Mouse (Mus musculus): ENCODE results near the gene Tekt3. TPM values are rescaled to one million over a fixed set of nuclear protein-coding genes. Genes with fewer than 3 reads are reported as not detected.

Tekt3 gene
- polyA plus RNA-seq, 1 experiment from 2014 or later = 0.16 TPM

DNA sequence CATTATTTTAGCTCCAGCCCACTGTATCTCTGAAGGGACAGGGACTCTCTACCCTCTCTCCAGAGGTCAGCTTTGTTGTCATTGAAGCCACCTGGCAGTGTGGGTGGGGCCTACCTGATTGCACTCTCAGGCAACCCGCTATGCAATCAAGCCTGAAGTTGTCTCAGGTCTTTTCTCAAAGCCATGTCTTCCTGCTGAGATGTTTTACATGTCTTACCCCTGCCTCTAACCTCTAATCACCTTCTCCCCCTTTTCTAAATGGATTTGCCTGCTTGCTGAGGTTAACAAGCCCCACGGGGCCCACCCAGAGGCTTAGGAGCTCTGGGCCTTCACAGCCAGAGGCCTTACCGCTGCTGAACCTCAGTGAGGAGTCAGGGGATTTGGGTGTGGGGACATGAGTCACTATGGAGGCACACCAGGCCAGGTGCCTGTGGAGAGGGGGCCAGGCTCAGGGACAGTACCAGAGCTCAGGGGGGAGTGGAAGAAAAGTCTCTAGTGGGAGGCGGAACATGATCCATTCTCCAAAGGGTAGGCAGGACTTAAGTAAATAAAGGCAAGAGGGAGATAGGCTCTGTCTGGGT lies 75.5 kb downstream of the Tekt3 start:
- Histone ChIP-seq H3K9ac (no peak overlapping the region), H3K27me3 (no peaks in the 10 kb centered on the region; the same call in 1 of the 2 replicates), H3K36me3 (peaks cover 47% of the 10 kb centered on the region), H3K4me3 (no peak overlapping the region), H3K4me2 (no peak overlapping the region), H3K27ac (no peak overlapping the region), H3K9me3 (no peaks in the 10 kb centered on the region), H3K4me1 (peaks cover 32% of the 10 kb centered on the region)
- WGBS = 79% methylated on average over 4 of the region's 4 CpGs
- ATAC-seq (ENCODE audit: borderline replicate concordance, extremely low read depth, low FRiP score, low TSS enrichment) = no peak

DNA sequence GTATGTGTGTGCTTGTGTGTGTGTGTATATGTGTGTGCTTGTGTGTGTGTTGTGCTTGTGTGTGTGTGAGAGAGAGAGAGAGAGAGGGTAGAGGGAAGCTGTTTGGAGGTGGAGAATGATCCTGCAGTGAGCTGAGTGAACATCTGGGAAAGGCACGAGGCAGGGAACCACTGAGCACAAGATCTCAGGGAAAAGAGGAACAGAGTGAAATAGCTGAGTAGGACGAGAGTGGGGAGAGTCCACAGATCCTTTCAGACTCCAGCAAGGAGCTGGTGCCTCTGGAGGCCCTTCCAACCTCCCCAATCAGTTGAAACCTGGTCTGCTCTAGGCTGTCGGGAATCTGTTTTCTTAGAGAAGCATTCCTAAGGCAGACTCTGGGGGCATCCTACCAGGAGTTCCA lies 77.3 kb downstream of the Tekt3 start:
- H3K4me3 ChIP-seq = no peak overlapping the region
- H3K36me3 ChIP-seq = peaks cover 60% of the 10 kb centered on the region
- no peak overlapping the region for H3K9ac ChIP-seq
- peaks cover 41% of the 10 kb centered on the region for H3K4me1 ChIP-seq
- no peak for ATAC-seq (ENCODE audit: borderline replicate concordance, extremely low read depth, low FRiP score, low TSS enrichment)
- no peak overlapping the region for H3K27ac ChIP-seq
- 59% methylated on average over 3 of the region's 3 CpGs for WGBS
- no peaks in the 10 kb centered on the region for H3K9me3 ChIP-seq
- no peak overlapping the region for H3K4me2 ChIP-seq
- H3K27me3 ChIP-seq = no peaks in the 10 kb centered on the region

DNA sequence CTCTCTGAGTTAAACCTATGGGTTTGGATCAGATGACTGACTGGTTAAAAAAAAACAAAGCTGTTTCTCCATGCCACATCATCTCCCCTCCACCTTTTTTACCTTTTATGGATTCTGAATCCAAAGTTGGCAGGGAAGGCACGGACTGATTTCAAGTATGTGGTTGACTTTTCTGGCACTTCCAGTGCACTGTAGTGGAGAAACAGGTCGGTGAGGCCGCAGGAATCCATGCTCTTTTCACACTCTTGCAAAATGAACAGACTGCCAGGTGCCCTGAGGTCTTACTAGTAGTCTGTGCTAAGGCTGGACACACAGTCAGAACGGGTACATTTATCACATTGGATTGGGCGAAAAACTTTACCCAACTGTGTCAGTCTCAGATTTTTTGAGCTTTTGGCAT lies 80.9 kb downstream of the Tekt3 start:
- Histone ChIP-seq H3K27ac (peak overlapping the region; percentile 15; the same call in 1 of the 2 replicates), H3K4me2 (no peak overlapping the region), H3K36me3 (peaks cover 53% of the 10 kb centered on the region), H3K27me3 (no peaks in the 10 kb centered on the region), H3K4me1 (peaks cover 19% of the 10 kb centered on the region), H3K4me3 (no peak overlapping the region), H3K9me3 (no peaks in the 10 kb centered on the region), H3K9ac (no peak overlapping the region)
- no peak for ATAC-seq (ENCODE audit: borderline replicate concordance, extremely low read depth, low FRiP score, low TSS enrichment)
- WGBS = 74% methylated on average over 5 of the region's 5 CpGs

DNA sequence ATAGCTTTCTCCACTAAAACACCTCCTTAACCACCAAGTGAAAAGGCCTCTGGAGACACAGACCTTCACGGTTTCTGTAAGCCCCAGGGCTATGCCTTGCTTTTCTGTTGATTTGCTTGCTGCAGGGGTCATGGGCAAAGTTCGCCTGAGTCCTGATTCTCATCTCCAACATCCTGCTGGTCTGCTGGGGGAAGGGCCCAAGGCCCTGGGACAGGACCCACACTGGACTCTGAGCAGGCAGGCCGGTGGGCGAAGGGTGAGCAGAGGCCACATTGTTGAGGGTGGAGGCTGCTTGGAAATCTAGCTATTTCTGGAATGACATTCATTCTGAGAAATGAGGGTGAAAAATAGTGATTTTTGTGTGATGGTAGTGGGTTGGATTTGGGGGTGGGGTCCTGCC lies 81.4 kb downstream of the Tekt3 start:
- H3K36me3 ChIP-seq = peaks cover 50% of the 10 kb centered on the region
- no peak overlapping the region for H3K4me2 ChIP-seq
- peak overlapping the region; percentile 15; the same call in 1 of the 2 replicates for H3K27ac ChIP-seq
- H3K9ac ChIP-seq = no peak overlapping the region
- H3K4me1 ChIP-seq = peaks cover 18% of the 10 kb centered on the region
- no peaks in the 10 kb centered on the region for H3K27me3 ChIP-seq
- H3K9me3 ChIP-seq = no peaks in the 10 kb centered on the region
- no peak overlapping the region for H3K4me3 ChIP-seq
- WGBS = 78% methylated on average over 4 of the region's 4 CpGs
- no peak for ATAC-seq (ENCODE audit: borderline replicate concordance, extremely low read depth, low FRiP score, low TSS enrichment)

DNA sequence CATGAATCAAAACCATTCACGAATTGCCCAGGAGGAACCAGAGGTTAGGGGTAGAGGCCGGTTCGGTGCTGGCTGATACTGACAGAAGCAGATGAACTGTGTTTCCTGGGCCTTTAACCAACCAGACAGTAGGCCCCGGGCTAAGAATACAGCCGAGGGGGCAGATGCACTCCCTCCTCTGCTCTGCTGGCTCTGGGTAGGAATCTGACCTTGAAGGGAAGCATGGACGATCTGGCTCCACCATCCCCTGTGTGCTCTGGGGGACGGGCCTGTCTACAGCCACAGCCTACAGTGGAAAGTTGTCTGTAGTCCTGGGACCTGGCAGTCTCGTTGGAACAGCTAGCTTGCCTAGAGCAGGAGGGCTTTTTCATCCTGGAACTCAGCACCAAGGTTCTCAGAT lies 82.0 kb downstream of the Tekt3 start:
- Histone ChIP-seq H3K9ac (no peak overlapping the region), H3K36me3 (peaks cover 45% of the 10 kb centered on the region), H3K4me3 (no peak overlapping the region), H3K4me2 (no peak overlapping the region), H3K4me1 (peaks cover 16% of the 10 kb centered on the region), H3K27me3 (no peaks in the 10 kb centered on the region), H3K9me3 (no peaks in the 10 kb centered on the region), H3K27ac (no peak overlapping the region)
- no peak for ATAC-seq (ENCODE audit: borderline replicate concordance, extremely low read depth, low FRiP score, low TSS enrichment)
- 79% methylated on average over 8 of the region's 8 CpGs for WGBS

Other genes with a start within 250 kb of the Tekt3 start
- gene Trim16, start 241.4 kb upstream of the Tekt3 start, polyA plus RNA-seq (2015; fragmentation: Nextera tagmentation; extraction: Ambion mirVana) = 20.2 and 23.6 TPM in 2 replicates
- gene Fbxw10, start 214.6 kb upstream of the Tekt3 start, polyA plus RNA-seq (2015; fragmentation: Nextera tagmentation; extraction: Ambion mirVana) = 0.38 and 0.49 TPM in 2 replicates
- 69.3 and 74.3 TPM in 2 replicates for gene Tvp23b, start 182.2 kb upstream of the Tekt3 start, polyA plus RNA-seq (2015; fragmentation: Nextera tagmentation; extraction: Ambion mirVana)
- 0.36 and 0.62 TPM in 2 replicates for gene Cdrt4, start 110.5 kb upstream of the Tekt3 start, polyA plus RNA-seq (2015; fragmentation: Nextera tagmentation; extraction: Ambion mirVana)
- 238 and 261 TPM in 2 replicates for gene Pmp22, start 67.3 kb downstream of the Tekt3 start, polyA plus RNA-seq (2015; fragmentation: Nextera tagmentation; extraction: Ambion mirVana)